Mouse (Mus musculus) heart, postnatal 0 days (tissue): ENCODE data around the gene Pfas. TPM values are rescaled to one million over a fixed set of nuclear protein-coding genes. Genes with fewer than 3 reads are reported as not detected.
A peak's percentile ranks its signal among the peaks of the same experiment; 100 is the strongest.
"Not testable (repeated sequence)": the region's sequence is repeated elsewhere in the genome, so short reads cannot be mapped to it uniquely, and the experiment has no call there.

Experiments
- ATAC-seq: fragments of 200-750 bp; cut with Nextera tagmentation; 2 replicates; pipeline ENCODE4 v1.8.0; 2017; ENCODE audit warnings: low read depth, moderate number of reproducible peaks, moderate library complexity; ENCODE audit not compliant: insufficient read depth
- DNase-seq: peaks from one replicate; pipeline ENCODE4 v3.0.0-alpha.2; 2016; ENCODE audit warnings: low spot score
- H3K27ac ChIP-seq: fragments of 300-500 bp; sonication (generic); 2 replicates; pipeline ENCODE4 v1.5.1; 2014; ENCODE audit warnings: low read depth, mild to moderate bottlenecking
- H3K27me3 ChIP-seq: fragments of 300-500 bp; sonication (generic); 2 replicates; pipeline ENCODE4 v1.6.1; 2014; ENCODE audit warnings: low read length, mixed read lengths; ENCODE audit not compliant: control insufficient read depth, insufficient read depth
- H3K36me3 ChIP-seq: fragments of 300-500 bp; sonication (generic); replicated peaks from 2 replicates; pipeline ENCODE4 v1.6.1; 2014; ENCODE audit warnings: low read length, mixed read lengths; ENCODE audit not compliant: control insufficient read depth, insufficient read depth
- H3K4me1 ChIP-seq: fragments of 300-500 bp; sonication (generic); 2 replicates; pipeline ENCODE4 v1.6.1; 2014; ENCODE audit warnings: antibody characterized with exemption; ENCODE audit not compliant: control insufficient read depth, insufficient read depth
- H3K4me2 ChIP-seq: fragments of 300-500 bp; sonication (generic); 2 replicates; pipeline ENCODE4 v1.6.1; 2014; ENCODE audit warnings: low read depth, mild to moderate bottlenecking, low read length, moderate library complexity
- H3K4me3 ChIP-seq: fragments of 300-500 bp; sonication (generic); 2 replicates; pipeline ENCODE4 v1.5.1; 2014; ENCODE audit warnings: low read depth, low read length
- H3K9ac ChIP-seq: fragments of 300-500 bp; sonication (generic); replicated peaks from 2 replicates; pipeline ENCODE4 v1.6.1; 2014; ENCODE audit warnings: low read depth, low read length, mixed read lengths
- H3K9me3 ChIP-seq: fragments of 300-500 bp; sonication (generic); replicated peaks from 2 replicates; pipeline ENCODE4 v1.6.1; 2016; ENCODE audit warnings: low read length; ENCODE audit not compliant: control insufficient read depth
- CTCF ChIP-seq: IDR thresholded peaks from 2 replicates; pipeline ENCODE4 v1.5.1; 2016; ENCODE audit warnings: antibody characterized with exemption, control low read depth, low read depth
- EP300 ChIP-seq: IDR thresholded peaks from 2 replicates; pipeline ENCODE4 v1.6.1; 2016; ENCODE audit warnings: antibody characterized with exemption, low read depth
- WGBS: fragments of 180-500 bp; shearing (Covaris S2); extraction: QIAGEN DNeasy Blood & Tissue Kit; methylation state at CpG from one replicate; pipeline ENCODE4 v1.1.7; 2014; 5-methylcytosine and 5-hydroxymethylcytosine counted together
- polyA plus RNA-seq: library from polyadenylated mRNA; unstranded; fragments of >200 nt; fragmentation: Nextera tagmentation; extraction: Ambion mirVana; gene quantifications from 2 replicates; pipeline ENCODE4 v1.2.1, GENCODE M21; 2015
- total RNA-seq: library from RNA; depleted of rRNA; stranded (reverse); fragments of >200 nt; gene quantifications from 2 replicates; pipeline ENCODE4 v1.2.3, GENCODE M21; 2014; ENCODE audit warnings: low replicate concordance

Gene Pfas
- total and polyA plus RNA-seq, 2 experiments from 2014 or later: 8.3 to 12.3 TPM

DNA sequence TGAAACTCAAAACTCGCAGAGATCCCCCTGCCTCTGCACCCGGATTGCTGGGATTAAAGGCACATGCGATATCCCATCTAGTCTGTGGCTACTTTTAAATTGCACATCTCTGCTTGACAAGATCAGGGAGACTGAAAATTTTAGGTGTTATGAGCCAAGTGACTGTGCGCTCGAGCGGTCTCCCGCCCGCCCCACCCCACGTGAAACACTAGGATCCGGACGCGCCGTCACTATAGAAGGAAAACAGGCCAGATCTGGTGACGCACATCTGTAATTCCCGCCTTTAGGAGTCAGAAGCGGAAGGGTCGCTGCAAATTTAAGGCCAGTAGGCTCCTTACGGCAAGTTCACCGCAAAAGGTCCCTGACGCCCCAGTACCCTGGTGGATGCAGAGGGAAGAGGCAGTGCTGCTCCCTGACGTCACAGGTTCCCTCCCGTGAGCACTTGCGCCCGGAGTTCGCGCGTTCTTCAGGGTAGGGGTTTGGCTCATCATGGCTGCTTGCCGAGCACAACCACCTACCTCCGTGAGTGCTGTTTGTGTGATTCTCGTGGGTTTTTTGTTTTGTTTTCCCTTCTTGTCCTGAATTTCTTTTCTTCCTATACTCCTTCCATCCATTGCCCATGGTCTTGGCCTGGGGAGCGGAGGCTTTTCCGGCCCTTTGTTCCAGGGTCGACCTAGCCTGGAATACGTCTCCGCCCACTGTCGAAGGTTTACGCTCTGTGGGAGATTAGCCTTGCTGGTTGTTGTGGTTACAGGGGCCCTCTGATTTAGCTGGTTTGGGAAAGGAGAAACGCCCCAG lies 7.6 kb upstream of the Pfas start, which contains the start of gene Ctc1:
TSS of gene Ctc1 (plus strand) at position 268 of the 798 bp plus-strand sequence.
- peak within 1 kb of the TSS; percentile 76 for H3K9ac ChIP-seq
- 3% methylated on average over 38 of the region's 38 CpGs for WGBS
- peaks cover 17% of the 10 kb centered on the region for H3K4me1 ChIP-seq
- peak within 1 kb of the TSS; percentile 80 for H3K4me2 ChIP-seq
- H3K27ac ChIP-seq: peak within 1 kb of the TSS; percentile 79
- TF ChIP-seq CTCF (peak; percentile 59), EP300 (no peak)
- H3K27me3 ChIP-seq: no peaks in the 10 kb centered on the region
- 0 out of 2 replicates have a peak, but pooled peaks cover under 1% of the 10 kb centered on the region for H3K36me3 ChIP-seq
- DNase-seq (peak; percentile 96), ATAC-seq (peak; percentile 92)
- peak within 1 kb of the TSS; percentile 68 for H3K4me3 ChIP-seq
- no peaks in the 10 kb centered on the region for H3K9me3 ChIP-seq

DNA sequence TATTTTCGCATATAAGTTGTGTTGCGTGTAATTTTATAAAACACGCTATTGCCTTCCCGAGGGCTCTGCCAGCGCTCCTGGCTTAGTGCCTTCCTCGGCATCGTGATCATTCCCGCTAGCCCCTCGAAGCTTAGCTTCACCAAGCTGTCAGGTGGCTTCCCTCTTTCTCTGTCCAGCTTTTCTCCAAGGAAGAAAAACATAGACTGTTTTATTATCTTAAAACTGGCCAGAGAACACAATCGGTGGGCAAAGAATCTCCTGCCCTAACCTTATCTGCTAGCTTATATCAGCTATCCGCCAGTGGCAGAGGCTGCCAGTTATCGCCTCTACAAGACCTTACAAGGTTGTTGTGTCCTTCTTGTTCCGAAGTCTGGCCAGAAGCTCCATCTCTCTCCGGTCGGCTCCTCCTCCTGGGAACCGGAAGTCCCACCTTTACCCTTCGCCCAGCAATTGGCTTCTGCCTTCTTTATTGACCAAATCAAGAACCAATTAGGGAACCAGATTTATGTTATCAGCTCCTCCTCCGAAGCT lies 3.9 kb upstream of the Pfas start:
- peaks cover 21% of the 10 kb centered on the region for H3K4me1 ChIP-seq
- ATAC-seq: peak; percentile 87
- TF ChIP-seq CTCF (no peak), EP300 (0 out of 2 replicates have a peak, but pooled peaks have one; percentile 48)
- peak overlapping the region; percentile 59 for H3K4me2 ChIP-seq
- peak overlapping the region; percentile 41; the same call in 1 of the 2 replicates for H3K9ac ChIP-seq
- peak; percentile 94 for DNase-seq
- H3K36me3 ChIP-seq: no peaks in the 10 kb centered on the region
- H3K27ac ChIP-seq: peak overlapping the region; percentile 91
- peak overlapping the region; percentile 35 for H3K4me3 ChIP-seq
- H3K27me3 ChIP-seq: no peaks in the 10 kb centered on the region
- H3K9me3 ChIP-seq: no peaks in the 10 kb centered on the region
- WGBS: under 1% methylated on average over 18 of the region's 18 CpGs

DNA sequence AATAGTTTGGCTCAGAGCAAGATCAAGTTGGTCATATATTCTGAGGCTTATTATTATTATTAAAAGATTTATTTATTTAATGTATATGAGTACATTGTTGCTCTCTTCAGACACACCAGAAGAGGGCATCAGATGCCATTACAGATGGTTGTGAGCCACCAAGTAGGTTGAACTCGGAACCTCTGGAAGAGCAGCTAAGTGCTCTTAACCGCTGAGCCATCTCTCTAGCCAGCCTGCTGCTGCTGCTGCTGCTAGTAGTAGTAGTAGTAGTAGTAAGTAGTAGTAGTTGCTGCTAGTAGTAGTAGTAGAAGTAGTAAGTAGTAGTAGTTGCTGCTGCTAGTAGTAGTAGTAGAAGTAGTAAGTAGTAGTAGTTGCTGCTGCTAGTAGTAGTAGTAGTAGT lies 3.2 kb upstream of the Pfas start:
- not testable (repeated sequence) for H3K36me3 ChIP-seq, H3K9me3 ChIP-seq, DNase-seq, H3K9ac ChIP-seq, ATAC-seq, H3K27me3 ChIP-seq
- peak overlapping the region; percentile 59 for H3K4me2 ChIP-seq
- WGBS: 69% methylated on average over 2 of the region's 2 CpGs
- peak overlapping the region; percentile 91 for H3K27ac ChIP-seq
- peak overlapping the region; percentile 35; the same call in 1 of the 2 replicates for H3K4me3 ChIP-seq
- H3K4me1 ChIP-seq: peaks cover 14% of the 10 kb centered on the region; the same call in 1 of the 2 replicates

DNA sequence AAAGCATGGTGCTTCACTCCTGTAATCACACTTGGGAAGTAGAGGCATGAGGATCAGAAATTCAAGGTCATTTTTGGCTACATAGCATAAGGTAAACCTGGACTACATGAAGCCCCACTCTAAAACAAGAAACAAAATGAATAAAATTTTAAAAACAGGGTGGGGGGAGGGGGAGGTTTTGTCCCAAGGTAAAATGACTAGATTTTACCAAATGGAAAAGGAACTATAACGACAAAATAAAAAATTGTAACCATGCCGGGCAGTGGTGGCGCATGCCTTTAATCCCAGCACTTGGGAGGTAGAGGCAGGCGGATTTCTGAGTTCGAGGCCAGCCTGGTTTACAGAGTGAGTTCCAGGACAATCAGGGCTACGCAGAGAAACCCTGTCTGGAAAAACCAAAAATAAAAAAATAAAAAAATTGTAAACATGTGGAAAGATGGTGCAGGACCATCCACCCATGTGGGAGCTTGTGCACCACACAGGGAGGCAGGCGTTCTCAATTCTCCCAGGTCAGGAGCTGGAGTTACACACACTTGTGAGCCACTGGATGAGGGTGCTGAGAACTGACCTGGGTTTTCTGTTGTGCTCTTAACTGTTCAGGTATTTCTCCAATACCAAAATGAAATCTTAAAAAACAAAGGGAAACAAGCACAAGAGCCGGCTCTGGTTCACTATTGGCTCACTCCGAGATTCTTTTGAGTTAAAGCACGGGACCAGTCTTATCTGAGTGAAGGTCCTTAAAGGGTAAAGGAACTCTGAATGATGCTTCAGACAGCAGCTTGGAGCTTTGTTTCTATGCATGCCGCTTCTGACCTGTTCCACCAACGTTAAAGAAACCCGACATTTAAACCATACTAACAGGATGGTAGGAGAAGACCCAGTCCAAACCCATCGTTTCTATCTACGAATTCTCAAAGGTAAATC lies 2.4 kb upstream of the Pfas start:
- H3K4me2 ChIP-seq: no peak overlapping the region
- TF ChIP-seq CTCF (no peak), EP300 (no peak)
- peaks cover 13% of the 10 kb centered on the region; the same call in 1 of the 2 replicates for H3K4me1 ChIP-seq
- WGBS: 75% methylated on average over 15 of the region's 15 CpGs
- H3K27ac ChIP-seq: peak overlapping the region; percentile 91
- no peaks in the 10 kb centered on the region for H3K36me3 ChIP-seq
- no peaks in the 10 kb centered on the region for H3K27me3 ChIP-seq
- ATAC-seq (no peak), DNase-seq (peak; percentile 14)
- H3K9me3 ChIP-seq: no peaks in the 10 kb centered on the region
- no peak overlapping the region for H3K4me3 ChIP-seq
- H3K9ac ChIP-seq: no peak overlapping the region

DNA sequence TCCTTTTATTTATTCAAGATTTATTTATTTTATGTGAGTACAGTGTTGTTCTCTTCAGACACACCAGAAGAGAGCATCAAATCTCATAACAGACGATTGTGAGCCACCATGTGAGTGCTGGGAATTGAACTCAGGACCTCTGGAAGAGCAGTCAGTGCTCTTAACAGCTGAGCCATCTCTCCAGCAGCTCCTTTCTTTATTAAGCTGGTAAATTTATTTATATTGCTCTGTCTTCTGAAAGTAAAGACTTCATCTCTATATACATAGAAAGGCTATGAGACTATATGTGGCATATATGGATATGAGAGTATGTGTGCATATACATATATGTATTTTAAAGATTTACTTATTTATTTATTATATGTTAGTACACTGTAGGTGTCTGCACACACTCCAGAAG lies 1.2 kb upstream of the Pfas start:
- 83% methylated on average over 1 of the region's 1 CpGs for whole genome bisulfite sequencing
- no peaks in the 10 kb centered on the region for H3K9me3 ChIP-seq
- no peak overlapping the region for H3K4me2 ChIP-seq
- H3K4me1 ChIP-seq: peaks cover 9% of the 10 kb centered on the region; the same call in 1 of the 2 replicates
- no peak for TF ChIP-seq CTCF
- TF ChIP-seq EP300: no peak
- ATAC-seq: no peak
- no peak for DNase-seq
- H3K4me3 ChIP-seq: no peak overlapping the region
- no peaks in the 10 kb centered on the region for H3K27me3 ChIP-seq
- H3K9ac ChIP-seq: no peak overlapping the region
- no peak overlapping the region for H3K27ac ChIP-seq
- H3K36me3 ChIP-seq: no peaks in the 10 kb centered on the region

DNA sequence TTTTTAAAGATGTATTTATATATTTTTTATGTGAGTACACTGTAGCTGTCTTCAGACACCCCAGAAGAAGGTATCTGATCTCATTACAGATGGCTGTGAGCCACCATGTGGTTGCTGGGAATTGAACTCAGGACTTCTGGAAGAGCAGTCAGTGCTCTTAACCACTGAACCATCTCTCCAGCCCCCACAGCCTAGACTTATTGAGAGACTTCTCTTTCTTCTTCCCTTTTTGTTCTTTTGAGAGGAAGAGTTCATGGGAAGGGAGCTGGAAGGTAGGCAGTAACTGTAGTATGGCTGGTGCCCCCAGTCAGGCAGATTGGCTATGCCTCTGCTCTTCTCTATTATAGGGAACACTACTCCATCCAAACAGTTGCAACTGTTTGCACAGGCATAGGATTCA lies 1.7 kb downstream of the Pfas start:
- not testable (repeated sequence) for H3K27ac ChIP-seq, H3K4me1 ChIP-seq, H3K9ac ChIP-seq, H3K27me3 ChIP-seq, H3K4me2 ChIP-seq, DNase-seq, ATAC-seq, H3K9me3 ChIP-seq, H3K4me3 ChIP-seq
- H3K36me3 ChIP-seq: peaks cover 11% of the 10 kb centered on the region
